Mouse (Mus musculus) liver, postnatal 0 days (tissue): ENCODE data around the gene Pfn3.

Source experiments
- CTCF ChIP-seq: sonication (generic); IDR thresholded peaks from 2 replicates; pipeline ENCODE4 v1.5.1; 2016; ENCODE audit warnings: antibody characterized with exemption, low read depth
- EP300 ChIP-seq: IDR thresholded peaks from 2 replicates; pipeline ENCODE4 v1.6.1; 2016; ENCODE audit warnings: antibody characterized with exemption, low read depth, mild to moderate bottlenecking

DNA sequence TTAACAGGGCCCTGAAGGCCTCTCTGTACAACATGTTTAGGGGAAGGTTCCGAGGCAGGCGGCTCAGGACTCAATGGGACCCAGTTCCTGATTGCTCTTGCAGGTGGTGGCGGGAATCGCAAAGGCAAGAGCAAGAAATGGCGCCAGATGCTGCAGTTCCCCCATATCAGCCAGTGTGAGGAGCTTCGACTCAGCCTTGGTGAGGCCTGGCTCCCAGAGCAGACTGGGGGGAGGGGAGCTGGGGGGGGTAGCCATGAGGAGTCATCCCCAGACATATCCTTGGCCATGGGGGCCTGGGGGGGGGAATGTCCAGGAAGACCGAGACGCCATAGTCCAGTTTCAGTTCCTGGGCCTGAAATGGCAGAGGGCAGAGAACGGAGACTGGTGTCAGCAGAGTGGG lies 34.2 kb upstream of the Pfn3 start:
- TF ChIP-seq CTCF, result no peak
- no peak for TF ChIP-seq EP300
